Mouse (Mus musculus) CH12.LX (cell line): ENCODE measurements around the gene Slc25a16.

Source experiments
- CHD1 ChIP-seq: IDR thresholded peaks from 2 replicates; pipeline ENCODE4 v1.6.1; 2012; ENCODE audit warnings: low read depth, low read length, improper control_type of control experiment, inconsistent platforms
- CTCF ChIP-seq, 2 experiments: IDR thresholded peaks in 1 of 2; conservative IDR thresholded peaks in 1 of 2; 2 replicates each; pipeline ENCODE4 v1.5.1; 2011 to 2012; ENCODE audit warnings: low read depth in 2 of 2, low read length in 2 of 2, improper control_type of control experiment in 1 of 2, inconsistent platforms in 1 of 2, mild to moderate bottlenecking in 1 of 2, moderate library complexity in 1 of 2
- EP300 ChIP-seq: IDR thresholded peaks from 2 replicates; pipeline ENCODE4 v1.6.1; 2011; ENCODE audit warnings: low read length, improper control_type of control experiment
- MAFK ChIP-seq: IDR thresholded peaks from 2 replicates; pipeline ENCODE4 v1.6.1; 2011; ENCODE audit warnings: low read length, improper control_type of control experiment; ENCODE audit not compliant: insufficient replicate concordance
- MEF2A ChIP-seq: IDR thresholded peaks from 2 replicates; pipeline ENCODE4 v1.6.1; 2014; ENCODE audit warnings: low read depth, mild to moderate bottlenecking, inconsistent platforms, low read length, improper control_type of control experiment, borderline replicate concordance
- NRF1 ChIP-seq: IDR thresholded peaks from 2 replicates; pipeline ENCODE4 v1.6.1; 2014; ENCODE audit warnings: low read depth, mild to moderate bottlenecking, inconsistent platforms, low read length, improper control_type of control experiment, moderate library complexity
- POLR2A ChIP-seq: IDR thresholded peaks from 2 replicates; pipeline ENCODE4 v1.6.1; 2011; ENCODE audit warnings: low read depth, mild to moderate bottlenecking, improper control_type of control experiment, low read length
- POLR2AphosphoS2 ChIP-seq: IDR thresholded peaks from 2 replicates; pipeline ENCODE4 v1.6.1; 2011; ENCODE audit warnings: low read depth, low read length, improper control_type of control experiment
- RAD21 ChIP-seq: IDR thresholded peaks from 2 replicates; pipeline ENCODE4 v1.6.1; 2011; ENCODE audit warnings: low read depth, mild to moderate bottlenecking, low read length, improper control_type of control experiment, moderate library complexity
- RCOR1 ChIP-seq: conservative IDR thresholded peaks from 2 replicates; pipeline ENCODE4 v1.6.1; 2012; ENCODE audit warnings: low read depth, mild to moderate bottlenecking, inconsistent platforms, low read length, improper control_type of control experiment
- TBP ChIP-seq: conservative IDR thresholded peaks from 2 replicates; pipeline ENCODE4 v1.6.1; 2011; ENCODE audit warnings: low read depth, low read length, improper control_type of control experiment
- ZC3H11A ChIP-seq: IDR thresholded peaks from 2 replicates; pipeline ENCODE4 v1.6.1; 2012; ENCODE audit warnings: low read depth, mild to moderate bottlenecking, inconsistent platforms, low read length, improper control_type of control experiment
- ZMIZ1 ChIP-seq: IDR thresholded peaks from 2 replicates; pipeline ENCODE4 v1.6.1; 2012; ENCODE audit warnings: low read depth, mild to moderate bottlenecking, inconsistent platforms, low read length, improper control_type of control experiment

DNA sequence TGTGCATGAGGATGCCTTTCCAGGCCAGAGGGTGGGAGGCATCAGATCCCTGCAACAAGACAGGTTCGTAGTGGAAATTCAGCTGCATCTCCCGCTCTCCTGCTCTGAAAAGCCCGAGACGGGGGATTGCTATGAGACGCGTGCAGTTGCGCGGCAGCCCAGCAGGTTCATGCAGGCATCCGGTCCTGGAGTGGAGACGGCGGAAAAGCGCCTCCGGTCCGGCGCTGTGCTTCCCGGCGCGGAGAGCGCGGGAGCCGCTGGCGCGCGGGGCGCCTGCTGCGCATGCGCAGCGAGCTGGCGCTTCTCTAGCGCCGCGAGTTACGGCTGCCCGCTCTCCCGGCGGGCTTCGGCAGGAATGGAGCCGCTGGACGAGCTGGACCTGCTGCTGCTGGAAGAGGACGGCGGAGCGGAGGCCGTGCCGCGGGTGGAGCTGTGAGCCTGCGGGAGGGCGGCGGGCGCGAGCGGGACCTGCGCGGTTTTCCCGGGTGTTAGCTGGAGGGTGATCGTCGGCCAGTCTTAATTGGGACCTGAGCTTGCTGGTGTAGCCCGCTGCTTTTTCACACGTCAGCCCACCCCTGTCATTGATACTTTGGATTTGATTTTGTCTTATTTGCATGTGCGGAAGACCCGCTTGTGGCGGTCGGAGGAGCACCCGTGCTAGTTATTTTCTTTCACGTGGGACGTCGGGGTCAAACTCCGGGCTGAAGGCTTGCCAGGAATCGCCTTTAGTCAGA is 26.5 kb downstream of the Slc25a16 start, which contains the start of gene Dna2:
- TF ChIP-seq RAD21 (no peak), MAFK (no peak), POLR2A (peak; percentile 94), EP300 (no peak), CHD1 (no peak), CTCF (conservative IDR thresholded peaks at IDR 0.05 in 1 of 2, IDR thresholded peaks at IDR 0.05 in 1 of 2; ENCODE audit: low read depth in 2 of 2, low read length in 2 of 2) (no peak), ZC3H11A (no peak), RCOR1 (no peak), POLR2AphosphoS2 (peak; percentile 61; the same call in 1 of the 2 replicates), NRF1 (peak; percentile 99), MEF2A (peak; percentile 48), ZMIZ1 (peak; percentile 64; the same call in 1 of the 2 replicates), TBP (0 out of 2 replicates have a peak, but pooled peaks have one; percentile 43)
